Mouse (Mus musculus) heart, adult 18-20 months (tissue): ENCODE results near the gene Tspan9. TPM values are rescaled to one million over a fixed set of nuclear protein-coding genes. Genes with fewer than 3 reads are reported as not detected.

ENCODE experiments used
- DNase-seq, 2 experiments: peaks; one replicate each; pipeline ENCODE4 v3.0.0; 2021 to 2022; ENCODE audit warnings: mixed read lengths in 1 of 2
- total RNA-seq, 2 experiments: library from RNA; stranded (reverse); gene quantifications; 2 replicates each; pipeline ENCODE4 v1.2.3; 2021

Tspan9 gene
- total RNA-seq, 2 experiments from 2014 or later = 83.1 to 104 TPM

GRCm38 (mm10) chr6:128103874-128104273 is 39.5 kb downstream of the Tspan9 start:
- DNase-seq = no peak

- peak; percentile 77 to 90 for DNase-seq
These were observed 40.9 kb downstream of the Tspan9 start for GRCm38 (mm10) chr6:128102296-128102999.

- no peak for DNase-seq
These were observed 43.5 kb downstream of the Tspan9 start for GRCm38 (mm10) chr6:128099871-128100270.

GRCm38 (mm10) chr6:128099190-128099589 is 44.2 kb downstream of the Tspan9 start:
- no peak for DNase-seq

- no peak for DNase-seq
These were observed 46.9 kb downstream of the Tspan9 start for GRCm38 (mm10) chr6:128096521-128096920.

- DNase-seq = no peak
These were observed 47.5 kb downstream of the Tspan9 start for GRCm38 (mm10) chr6:128095906-128096305.

GRCm38 (mm10) chr6:128095131-128095530 is 48.3 kb downstream of the Tspan9 start:
- DNase-seq = no peak

GRCm38 (mm10) chr6:128093856-128094628 is 49.4 kb downstream of the Tspan9 start:
- no peak for DNase-seq

- peak; percentile 73 to 79 for DNase-seq
These were observed 50.8 kb downstream of the Tspan9 start for GRCm38 (mm10) chr6:128092621-128093020.

- DNase-seq = no peak
These were observed 51.6 kb downstream of the Tspan9 start for GRCm38 (mm10) chr6:128091833-128092166.

- peak; percentile 56 to 77 for DNase-seq
These were observed 52.2 kb downstream of the Tspan9 start for GRCm38 (mm10) chr6:128090985-128091832.

- peak; percentile 84 to 91 for DNase-seq
These were observed 53.4 kb downstream of the Tspan9 start for GRCm38 (mm10) chr6:128089770-128090702.

- DNase-seq = peak in 1 of 2 experiments; percentile 53
These were observed 54.5 kb downstream of the Tspan9 start for GRCm38 (mm10) chr6:128088746-128089523.

- DNase-seq = no peak
These were observed 57.8 kb downstream of the Tspan9 start for GRCm38 (mm10) chr6:128085488-128086066.

- no peak for DNase-seq
These were observed 60.1 kb downstream of the Tspan9 start for GRCm38 (mm10) chr6:128083305-128083704.

- no peak for DNase-seq
These were observed 61.6 kb downstream of the Tspan9 start for GRCm38 (mm10) chr6:128081781-128082180.

GRCm38 (mm10) chr6:128081293-128081692 is 62.1 kb downstream of the Tspan9 start:
- DNase-seq = no peak

GRCm38 (mm10) chr6:128079576-128080224 is 63.7 kb downstream of the Tspan9 start:
- no peak for DNase-seq

GRCm38 (mm10) chr6:128078508-128078907 is 64.9 kb downstream of the Tspan9 start:
- DNase-seq = peak; percentile 43 to 59
